10 mouse cellular contexts compared by ENCODE assay signal in the genomic region with DNA sequence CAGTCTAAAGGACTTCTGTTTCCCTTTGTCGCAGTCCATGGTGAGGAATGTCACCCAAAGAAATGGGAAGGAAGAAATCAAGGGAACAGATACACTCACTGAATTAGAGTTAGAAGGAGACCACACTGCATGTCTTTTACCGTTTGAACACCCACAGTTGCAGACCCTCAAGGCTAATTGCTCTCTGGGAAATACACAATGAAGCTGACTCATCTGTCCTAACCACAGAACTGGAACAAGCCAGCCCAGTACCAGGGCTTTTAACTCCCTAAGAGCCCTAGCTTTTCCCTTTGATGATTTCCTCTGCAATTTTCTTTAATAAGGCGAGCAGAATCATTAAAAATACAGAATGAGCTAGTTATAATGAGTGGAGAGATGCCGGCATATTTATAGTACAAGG. TPM values are rescaled to one million over a fixed set of nuclear protein-coding genes. Genes with fewer than 3 reads are reported as not detected.
A peak's percentile ranks its signal among the peaks of the same experiment; 100 is the strongest.
DNase-seq lines count a peak whose midpoint lies in the region; ATAC-seq and TF ChIP-seq lines count a peak whose summit lies in the region.
"Had no signal": no experiment of that assay in that cellular context is flagged by ENCODE, and none has a peak within 500 bp of the region (broad histone marks: within the 10 kb centered on the region; RNA-seq: fewer than 3 reads in every experiment).

No protein-coding gene starts in this region.

- WGBS in kidney, embryonic 16.5 days, result 50% methylated on average over 4 of the region's 4 CpGs
- 36% methylated on average over 4 of the region's 4 CpGs for WGBS in forebrain, embryonic 12.5 days
- WGBS in midbrain, embryonic 15.5 days, result 37% methylated on average over 4 of the region's 4 CpGs

- no peak for TF ChIP-seq CTCF in Patski (IDR thresholded peaks at IDR 0.05)

- H3K4me2 ChIP-seq in kidney, embryonic 16.5 days (replicated peaks; ENCODE audit: low read depth, low read length), result no peak overlapping the region
- H3K4me2 ChIP-seq in forebrain, embryonic 12.5 days, result no peak overlapping the region
- H3K4me2 ChIP-seq in midbrain, embryonic 15.5 days, result no peak overlapping the region

- ATAC-seq in kidney, embryonic 16.5 days (ENCODE audit: low FRiP score, low TSS enrichment), result peak; percentile 46; the same call in 1 of the 2 replicates
- ATAC-seq in Patski, result peak; percentile 94
- ATAC-seq in forebrain, embryonic 12.5 days (ENCODE audit: low FRiP score), result 0 out of 2 replicates have a peak, but pooled peaks have one; percentile 55
- ATAC-seq in midbrain, embryonic 15.5 days (replicated peaks), result peak; percentile 88

- POLR2A ChIA-PET in Patski (lab: Charles Lee), result no interaction called here

- no peaks in the 10 kb centered on the region for H3K4me1 ChIP-seq in kidney, embryonic 16.5 days (ENCODE audit: insufficient read depth, low read length)
- H3K4me1 ChIP-seq in forebrain, embryonic 12.5 days, result peaks cover 3% of the 10 kb centered on the region
- H3K4me1 ChIP-seq in midbrain, embryonic 15.5 days, result no peaks in the 10 kb centered on the region

- DNase-seq in kidney, adult 9 months, result no peak
- peak; percentile 65 for DNase-seq in Patski (ENCODE audit: low read depth, low spot score)
- no peak for DNase-seq in heart, adult 8-10 months (ENCODE audit: low spot score)
- no peak for DNase-seq in thymus, postnatal 10 days (ENCODE audit: low spot score in 2 of 2)
- DNase-seq: cerebellum, adult 11-12 months; lung, adult 2 months; thymus, postnatal 36 days had no signal

- no peaks in the 10 kb centered on the region for H3K27me3 ChIP-seq in kidney, embryonic 16.5 days (ENCODE audit: insufficient read depth, low read length)
- no peaks in the 10 kb centered on the region for H3K27me3 ChIP-seq in Patski
- H3K27me3 ChIP-seq in forebrain, embryonic 12.5 days, result no peaks in the 10 kb centered on the region
- no peaks in the 10 kb centered on the region for H3K27me3 ChIP-seq in midbrain, embryonic 15.5 days (replicated peaks)

- H3K9me3 ChIP-seq in kidney, embryonic 16.5 days (ENCODE audit: low read length), result no peaks in the 10 kb centered on the region
- no peaks in the 10 kb centered on the region for H3K9me3 ChIP-seq in forebrain, embryonic 12.5 days
- no peaks in the 10 kb centered on the region for H3K9me3 ChIP-seq in midbrain, embryonic 15.5 days

- H3K4me3 ChIP-seq in kidney, embryonic 16.5 days (ENCODE audit: low read length), result no peak overlapping the region
- no peak overlapping the region for H3K4me3 ChIP-seq in forebrain, embryonic 12.5 days (replicated peaks)
- H3K4me3 ChIP-seq in midbrain, embryonic 15.5 days, result no peak overlapping the region

- no peak overlapping the region for H3K27ac ChIP-seq in kidney, embryonic 16.5 days (ENCODE audit: low read length)
- H3K27ac ChIP-seq in forebrain, embryonic 12.5 days, result 0 out of 2 replicates have a peak overlapping the region, but pooled peaks have one; percentile 42
- peak overlapping the region; percentile 48; the same call in 1 of the 2 replicates for H3K27ac ChIP-seq in midbrain, embryonic 15.5 days

- in situ Hi-C loops in Patski (cut with MboI; ENCODE audit: low pct_unique_long_range_greater_than_20kb), result no loop called here

- no peak overlapping the region for H3K9ac ChIP-seq in kidney, embryonic 16.5 days (replicated peaks; ENCODE audit: low read length)
- H3K9ac ChIP-seq in forebrain, embryonic 12.5 days, result no peak overlapping the region
- H3K9ac ChIP-seq in midbrain, embryonic 15.5 days, result no peak overlapping the region

- CTCF ChIA-PET in Patski (lab: Charles Lee), result no interaction called here

- H3K36me3 ChIP-seq in kidney, embryonic 16.5 days (ENCODE audit: insufficient read depth, low read length), result no peaks in the 10 kb centered on the region
- no peaks in the 10 kb centered on the region for H3K36me3 ChIP-seq in forebrain, embryonic 12.5 days (replicated peaks)
- H3K36me3 ChIP-seq in midbrain, embryonic 15.5 days (replicated peaks), result no peaks in the 10 kb centered on the region

RNA-seq across cellular contexts. Expression of a gene that starts 48.9 kb away (rescaled TPM):
- 1.3 TPM in 2 replicates for polyA plus RNA-seq in kidney, embryonic 16.5 days (2015; fragmentation: Nextera tagmentation; extraction: Ambion mirVana)
- 13.5 TPM for polyA plus RNA-seq in Patski (2021)
- 3.4 and 3.7 TPM in 2 replicates for polyA plus RNA-seq in forebrain, embryonic 12.5 days (2016; fragmentation: Nextera tagmentation; extraction: Ambion mirVana)
- polyA plus RNA-seq in midbrain, embryonic 15.5 days (2015; fragmentation: Nextera tagmentation; extraction: Ambion mirVana), result 4.4 and 4.5 TPM in 2 replicates
- total RNA-seq in heart, adult 8-10 months (2022), result 1 to 10 TPM; 1.0 to 1.8 (median 1.2) TPM
